Mouse (Mus musculus) liver, adult 2 months (tissue): ENCODE measurements at regions not wholly inside any gene's neighbourhood (a gene's known extent, or its start where the extent isn't known, plus 50 kb on each side); places are given as distances from the start of the nearest gene placed in this dataset.
A peak's percentile ranks its signal among the peaks of the same experiment; 100 is the strongest.

Source experiments
- DNase-seq: peaks from one replicate; pipeline ENCODE4 v3.0.0-alpha.2; 2011; ENCODE audit warnings: low read depth, low spot score; ENCODE audit errors: extremely low read depth
- H3K27ac ChIP-seq: fragments of 200-500 bp; replicated peaks from 2 replicates; pipeline ENCODE4 v1.5.1; 2012; ENCODE audit warnings: low read depth, mild to moderate bottlenecking, control low read depth, inconsistent platforms, low read length; ENCODE audit not compliant: insufficient read depth
- H3K27me3 ChIP-seq: fragments of 200-500 bp; 2 replicates; pipeline ENCODE4 v1.6.1; 2012; ENCODE audit warnings: mild to moderate bottlenecking, moderate library complexity, low read length, inconsistent platforms; ENCODE audit not compliant: control insufficient read depth, insufficient read depth
- H3K36me3 ChIP-seq: fragments of 200-500 bp; 2 replicates; pipeline ENCODE4 v1.6.1; 2012; ENCODE audit warnings: low read length, inconsistent platforms; ENCODE audit not compliant: control insufficient read depth, insufficient read depth
- H3K4me1 ChIP-seq: fragments of 200-500 bp; 2 replicates; pipeline ENCODE4 v1.6.1; 2011; ENCODE audit warnings: low read length; ENCODE audit not compliant: control insufficient read depth, insufficient read depth
- H3K4me3 ChIP-seq: fragments of 200-500 bp; 2 replicates; pipeline ENCODE4 v1.5.1; 2011; ENCODE audit warnings: low read depth, mild to moderate bottlenecking, control low read depth, low read length, moderate library complexity; ENCODE audit not compliant: insufficient read depth
- H3K79me2 ChIP-seq: fragments of 200-500 bp; 2 replicates; pipeline ENCODE4 v1.6.1; 2012; ENCODE audit warnings: inconsistent platforms, mild to moderate bottlenecking, low read length, moderate library complexity; ENCODE audit not compliant: control insufficient read depth, insufficient read depth
- H3K9ac ChIP-seq: fragments of 200-500 bp; 2 replicates; pipeline ENCODE4 v1.6.1; 2012; ENCODE audit warnings: low read depth, mild to moderate bottlenecking, control low read depth, inconsistent platforms, low read length
- CTCF ChIP-seq: fragments of 200-500 bp; IDR thresholded peaks from 2 replicates; pipeline ENCODE4 v1.5.1; 2011; ENCODE audit warnings: low read depth, low read length, control low read depth
- POLR2A ChIP-seq: fragments of 200-500 bp; IDR thresholded peaks from 2 replicates; pipeline ENCODE4 v1.6.1; 2011; ENCODE audit warnings: low read length, control low read depth; ENCODE audit not compliant: insufficient read depth; ENCODE audit errors: extremely low read depth
- WGBS: fragments of 180-500 bp; shearing (Covaris S2); methylation state at CpG from one replicate; pipeline ENCODE4 v1.1.7; 2018; 5-methylcytosine and 5-hydroxymethylcytosine counted together

DNA sequence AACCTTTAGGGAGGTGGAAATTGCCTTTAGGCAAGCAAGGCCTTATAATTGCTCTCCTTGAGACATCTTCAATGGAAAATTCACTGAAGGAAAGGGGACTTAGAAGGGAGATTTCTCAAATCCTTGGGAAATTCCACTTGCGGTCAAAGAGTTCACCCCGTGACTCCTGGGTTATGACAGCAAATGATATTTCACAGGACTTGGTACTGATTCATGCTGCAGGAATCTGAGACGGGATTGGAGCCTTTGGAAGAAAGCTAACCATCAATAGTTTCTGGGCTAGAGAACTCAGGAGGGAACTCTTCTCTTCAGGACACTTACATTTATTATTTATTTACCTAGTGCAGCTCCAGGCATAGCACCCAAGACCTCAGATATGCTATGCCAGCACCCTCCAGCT is 52.8 kb upstream of the Cxcl5 start:
- Histone ChIP-seq H3K9ac (no peak overlapping the region), H3K36me3 (no peaks in the 10 kb centered on the region), H3K4me3 (no peak overlapping the region), H3K4me1 (no peaks in the 10 kb centered on the region), H3K27me3 (no peaks in the 10 kb centered on the region), H3K27ac (no peak overlapping the region), H3K79me2 (no peaks in the 10 kb centered on the region)
- TF ChIP-seq CTCF, result no peak
- TF ChIP-seq POLR2A, result no peak
- WGBS, result 88% methylated on average over 3 of the region's 3 CpGs
- DNase-seq, result peak; percentile 46

DNA sequence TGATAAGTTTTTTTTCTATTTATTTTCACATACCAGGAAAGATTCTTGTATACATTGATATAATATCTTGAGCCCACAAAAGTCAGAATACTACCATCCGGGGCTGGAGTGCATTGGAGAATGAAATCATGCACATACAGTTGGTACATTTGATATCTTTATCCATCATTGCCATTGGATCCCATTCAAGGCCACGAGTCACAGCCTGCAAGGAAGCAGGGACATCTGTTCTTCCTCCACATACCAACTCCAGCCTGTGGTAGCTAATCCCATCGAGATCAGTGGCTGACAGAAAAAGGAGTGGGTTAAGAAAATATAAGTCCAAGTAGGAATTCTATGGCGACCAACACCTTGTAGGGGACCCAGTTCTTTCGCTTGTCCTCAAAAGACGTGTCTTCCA is 55.5 kb upstream of the Cxcl5 start:
- H3K27ac ChIP-seq, result no peak overlapping the region
- no peak overlapping the region for H3K9ac ChIP-seq
- no peak overlapping the region for H3K4me3 ChIP-seq
- TF ChIP-seq CTCF, result no peak
- no peak for TF ChIP-seq POLR2A
- no peaks in the 10 kb centered on the region for H3K79me2 ChIP-seq
- DNase-seq, result no peak
- no peaks in the 10 kb centered on the region for H3K27me3 ChIP-seq
- 85% methylated on average over 6 of the region's 6 CpGs for WGBS
- H3K36me3 ChIP-seq, result no peaks in the 10 kb centered on the region
- H3K4me1 ChIP-seq, result no peaks in the 10 kb centered on the region

DNA sequence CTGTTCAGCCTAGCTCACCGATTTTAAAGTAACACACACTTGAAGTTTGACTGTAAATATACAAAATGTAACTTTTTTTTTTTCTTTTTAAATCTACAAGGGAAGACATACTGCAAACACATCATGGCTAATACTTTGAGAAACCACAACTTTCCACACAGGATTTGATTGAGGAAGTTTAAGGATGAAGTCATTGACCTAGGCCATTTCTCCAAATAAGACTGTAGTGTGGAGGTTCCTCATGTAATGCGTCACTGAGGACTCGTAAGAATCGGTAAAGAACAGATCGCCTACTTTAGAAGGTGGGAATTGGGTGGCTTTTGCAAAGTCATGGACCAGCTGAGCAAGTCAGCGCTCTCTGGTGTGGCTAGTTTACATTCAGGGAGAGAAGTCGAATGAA is 59.0 kb upstream of the Cxcl5 start:
- Histone ChIP-seq H3K4me3 (no peak overlapping the region), H3K79me2 (no peaks in the 10 kb centered on the region), H3K27me3 (no peaks in the 10 kb centered on the region), H3K4me1 (peaks cover 2% of the 10 kb centered on the region; the same call in 1 of the 2 replicates), H3K36me3 (no peaks in the 10 kb centered on the region), H3K9ac (no peak overlapping the region), H3K27ac (no peak overlapping the region)
- TF ChIP-seq POLR2A, result no peak
- no peak for TF ChIP-seq CTCF
- DNase-seq, result peak; percentile 22
- WGBS, result 92% methylated on average over 7 of the region's 7 CpGs

DNA sequence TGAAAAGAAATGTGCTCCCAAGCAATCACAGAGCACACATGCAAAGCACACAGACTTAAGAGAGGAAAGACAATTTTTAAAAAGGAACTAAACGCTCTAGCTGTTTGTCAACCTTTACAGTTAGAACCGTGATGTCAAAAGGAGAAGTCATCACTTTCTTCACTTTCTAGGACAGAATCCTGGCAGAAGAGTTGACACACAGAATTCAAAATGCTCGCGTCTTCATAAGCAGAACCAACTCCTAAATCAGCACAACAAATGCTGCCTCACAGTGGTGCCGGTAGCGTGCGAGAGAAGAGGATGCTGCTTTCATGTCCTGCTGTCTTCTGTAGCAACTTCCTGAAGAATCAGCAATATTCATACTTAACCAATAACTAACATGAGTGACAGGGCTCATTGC is 55.6 kb upstream of the Rassf6 start:
- WGBS, result 87% methylated on average over 7 of the region's 7 CpGs
- Histone ChIP-seq H3K36me3 (no peaks in the 10 kb centered on the region), H3K27ac (no peak overlapping the region), H3K4me3 (no peak overlapping the region), H3K9ac (no peak overlapping the region), H3K4me1 (peaks cover 2% of the 10 kb centered on the region; the same call in 1 of the 2 replicates), H3K79me2 (no peaks in the 10 kb centered on the region), H3K27me3 (no peaks in the 10 kb centered on the region)
- peak; percentile 21 for DNase-seq
- TF ChIP-seq POLR2A (no peak), CTCF (no peak)

DNA sequence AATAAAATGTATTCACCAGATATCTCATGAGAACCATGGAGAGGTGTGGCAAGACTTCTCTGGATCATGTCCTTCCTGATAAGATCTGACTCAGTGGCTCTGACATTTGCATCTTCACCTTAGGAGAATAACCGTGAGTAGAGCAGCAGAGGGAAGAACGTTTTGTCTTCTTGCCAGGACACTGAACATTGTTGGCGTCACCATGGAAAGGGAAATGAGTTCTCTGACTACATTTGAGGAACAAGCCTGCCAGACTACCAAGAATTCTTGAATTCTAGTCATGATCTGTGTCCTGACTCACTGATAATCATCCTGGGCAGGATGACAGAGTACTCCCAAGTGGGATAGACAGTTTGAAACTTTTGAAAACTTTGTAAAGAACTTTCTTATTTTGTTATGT is 54.0 kb upstream of the Rassf6 start:
- WGBS, result 73% methylated on average over 3 of the region's 3 CpGs
- peak; percentile 21 for DNase-seq
- no peak for TF ChIP-seq POLR2A
- no peak for TF ChIP-seq CTCF

DNA sequence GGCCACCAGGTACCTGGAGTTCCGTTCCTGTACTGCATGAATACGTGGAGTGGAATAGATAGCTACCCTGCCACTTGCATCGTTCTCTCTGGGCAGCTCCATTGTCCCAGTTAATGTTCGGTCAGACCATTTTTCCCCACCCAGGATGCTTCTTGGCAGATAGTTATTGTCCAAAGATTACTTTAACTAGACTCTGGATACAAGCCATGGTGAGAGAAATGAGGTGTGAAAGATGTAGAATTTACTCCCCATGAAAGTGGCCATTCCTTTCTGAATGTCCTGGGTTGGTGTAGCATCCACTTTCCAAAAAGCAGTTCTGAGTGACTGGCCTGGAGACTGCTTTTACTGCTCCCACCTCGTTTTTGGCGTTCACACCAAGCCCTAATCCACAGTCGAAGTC is 50.3 kb upstream of the Rassf6 start:
- no peaks in the 10 kb centered on the region for H3K36me3 ChIP-seq
- no peak overlapping the region for H3K9ac ChIP-seq
- TF ChIP-seq CTCF, result no peak
- no peak for TF ChIP-seq POLR2A
- no peak overlapping the region for H3K4me3 ChIP-seq
- peak; percentile 20 for DNase-seq
- peaks cover 6% of the 10 kb centered on the region; the same call in 1 of the 2 replicates for H3K4me1 ChIP-seq
- H3K79me2 ChIP-seq, result no peaks in the 10 kb centered on the region
- H3K27ac ChIP-seq, result no peak overlapping the region
- WGBS, result 79% methylated on average over 7 of the region's 7 CpGs
- no peaks in the 10 kb centered on the region for H3K27me3 ChIP-seq

More for the DNA sequence above, 54.0 kb upstream of the Rassf6 start:
- Histone ChIP-seq H3K9ac (no peak overlapping the region), H3K27ac (no peak overlapping the region), H3K4me1 (peaks cover 7% of the 10 kb centered on the region; the same call in 1 of the 2 replicates), H3K36me3 (no peaks in the 10 kb centered on the region), H3K27me3 (no peaks in the 10 kb centered on the region), H3K79me2 (no peaks in the 10 kb centered on the region), H3K4me3 (no peak overlapping the region)
